Mouse (Mus musculus): ENCODE results near the gene H2-Eb1. TPM values are rescaled to one million over a fixed set of nuclear protein-coding genes. Genes with fewer than 3 reads are reported as not detected.
A peak's percentile ranks its signal among the peaks of the same experiment; 100 is the strongest.

Gene H2-Eb1
- polyA plus RNA-seq (2015; fragmentation: Nextera tagmentation; extraction: Ambion mirVana): 1.7 and 1.8 TPM in 2 replicates

GRCm38 (mm10) chr17:34305380-34306030, at the start of gene H2-Eb1:
Gene H2-Eb1, plus strand, starts transcription at chr17:34305867.
- H3K4me2 ChIP-seq: no peak within 1 kb of the TSS
- ATAC-seq (ENCODE audit: insufficient read depth): no peak
- no peaks in the 10 kb centered on the region for H3K36me3 ChIP-seq (replicated peaks)
- no peaks in the 10 kb centered on the region for H3K9me3 ChIP-seq (replicated peaks)
- H3K4me1 ChIP-seq (replicated peaks): peaks cover 5% of the 10 kb centered on the region; the same call in 1 of the 2 replicates
- no peak within 1 kb of the TSS for H3K27ac ChIP-seq (replicated peaks)
- no peak within 1 kb of the TSS for H3K9ac ChIP-seq
- H3K4me3 ChIP-seq (replicated peaks): no peak within 1 kb of the TSS
- H3K27me3 ChIP-seq: peaks cover 6% of the 10 kb centered on the region; the same call in 1 of the 2 replicates

DNA sequence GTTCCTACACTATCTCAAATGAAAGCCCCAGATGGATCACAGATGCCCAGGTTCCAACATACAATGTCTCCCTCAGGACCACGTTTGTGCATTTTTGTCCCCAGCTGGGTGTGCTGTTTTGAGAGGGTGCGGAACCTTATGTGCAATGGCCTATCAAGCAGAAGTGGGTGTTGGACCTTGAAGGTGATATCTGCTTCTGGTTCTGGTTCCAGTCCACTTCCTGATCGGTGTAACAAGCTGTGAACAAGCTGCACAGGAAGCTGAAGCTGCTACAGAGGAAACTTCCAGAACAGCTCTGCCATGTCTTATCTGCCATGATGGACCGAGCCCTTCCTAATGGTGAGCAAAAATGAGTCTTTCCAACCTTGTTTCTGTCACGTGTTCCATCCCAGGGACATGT, 49.2 kb upstream of the H2-Eb1 start:
- no peak overlapping the region for H3K4me2 ChIP-seq
- WGBS (ENCODE audit: insufficient replicate concordance): 61% methylated on average over 5 of the region's 5 CpGs
- no peak overlapping the region for H3K9ac ChIP-seq
- H3K9me3 ChIP-seq (replicated peaks): no peaks in the 10 kb centered on the region
- H3K27me3 ChIP-seq: peaks cover 20% of the 10 kb centered on the region
- H3K4me1 ChIP-seq (replicated peaks): no peaks in the 10 kb centered on the region
- no peak overlapping the region for H3K27ac ChIP-seq (replicated peaks)
- ATAC-seq (ENCODE audit: insufficient read depth): no peak
- no peak overlapping the region for H3K4me3 ChIP-seq (replicated peaks)
- H3K36me3 ChIP-seq (replicated peaks): no peaks in the 10 kb centered on the region

DNA sequence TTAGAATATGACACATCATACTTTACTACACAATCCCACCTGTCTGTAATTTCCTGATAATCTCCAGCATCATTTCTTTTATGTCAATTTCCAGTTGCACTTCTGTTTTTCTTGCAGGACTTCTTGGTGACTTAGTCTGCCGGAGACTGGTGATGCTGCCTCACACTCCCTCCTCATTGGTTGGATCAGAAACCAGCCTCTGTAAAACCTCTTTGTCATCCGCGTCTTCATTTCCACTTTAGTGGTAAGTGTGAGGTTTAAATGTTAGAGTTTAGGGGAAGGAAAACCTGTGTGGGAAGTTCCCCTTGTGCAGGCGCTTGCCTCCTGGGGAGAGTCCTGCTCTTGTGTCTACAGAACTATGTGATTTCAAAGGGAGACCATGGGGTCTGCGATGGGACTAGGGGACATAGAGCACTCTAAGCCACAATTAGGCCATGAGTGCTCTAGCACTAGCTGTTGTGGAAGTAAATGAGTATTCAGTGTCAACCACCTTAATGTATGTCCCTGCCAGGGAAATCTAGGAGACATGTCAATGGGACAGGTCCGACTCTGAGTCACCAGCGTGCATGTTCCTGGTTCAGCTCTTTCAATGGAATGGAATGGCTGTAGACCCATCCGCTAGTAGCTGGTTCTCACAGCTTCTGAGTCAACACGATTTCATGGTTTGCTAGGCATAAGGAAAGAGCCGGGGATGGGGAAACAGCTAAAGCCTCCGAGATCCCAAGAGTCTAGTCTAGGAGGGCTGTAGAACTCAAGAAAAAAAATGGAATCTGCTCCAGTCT, 47.9 kb upstream of the H2-Eb1 start, which contains the start of gene H2-Ab1:
Gene H2-Ab1 (plus strand): TSS at position 96 of the 782 bp plus-strand sequence.
- WGBS (ENCODE audit: insufficient replicate concordance): 44% methylated on average over 11 of the region's 11 CpGs
- no peak within 1 kb of the TSS for H3K4me2 ChIP-seq
- H3K27me3 ChIP-seq: peaks cover 31% of the 10 kb centered on the region
- H3K4me3 ChIP-seq (replicated peaks): no peak within 1 kb of the TSS
- no peak for ATAC-seq (ENCODE audit: insufficient read depth)
- H3K9me3 ChIP-seq (replicated peaks): no peaks in the 10 kb centered on the region
- no peak within 1 kb of the TSS for H3K27ac ChIP-seq (replicated peaks)
- no peaks in the 10 kb centered on the region for H3K36me3 ChIP-seq (replicated peaks)
- no peak within 1 kb of the TSS for H3K9ac ChIP-seq
- H3K4me1 ChIP-seq (replicated peaks): peaks cover under 1% of the 10 kb centered on the region; the same call in 1 of the 2 replicates

DNA sequence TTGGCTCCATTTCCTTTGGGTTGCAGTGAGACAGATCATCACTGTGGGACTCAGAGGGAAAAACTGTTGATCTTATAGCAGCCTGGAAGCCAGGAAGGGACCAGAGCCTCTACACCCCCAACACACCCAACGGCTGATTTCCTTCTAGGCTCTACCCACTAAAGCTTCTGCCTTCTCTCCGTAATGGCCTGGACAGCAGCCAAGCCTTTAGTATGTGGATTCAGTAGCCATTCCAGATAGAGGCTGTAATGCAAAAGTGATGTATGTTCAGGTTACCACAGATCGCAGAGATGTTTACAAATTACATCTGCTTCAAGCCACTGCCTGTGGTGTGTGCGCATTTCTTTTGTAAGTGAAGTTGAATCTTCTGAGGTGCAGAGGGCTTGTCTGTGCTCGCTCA, 45.1 kb upstream of the H2-Eb1 start:
- H3K36me3 ChIP-seq (replicated peaks): no peaks in the 10 kb centered on the region
- peaks cover 55% of the 10 kb centered on the region for H3K27me3 ChIP-seq
- ATAC-seq (ENCODE audit: insufficient read depth): no peak
- no peak overlapping the region for H3K27ac ChIP-seq (replicated peaks)
- H3K9ac ChIP-seq: no peak overlapping the region
- 62% methylated on average over 5 of the region's 5 CpGs for WGBS (ENCODE audit: insufficient replicate concordance)
- H3K4me3 ChIP-seq (replicated peaks): no peak overlapping the region
- no peak overlapping the region for H3K4me2 ChIP-seq
- no peaks in the 10 kb centered on the region for H3K9me3 ChIP-seq (replicated peaks)
- peaks cover 23% of the 10 kb centered on the region for H3K4me1 ChIP-seq (replicated peaks)

DNA sequence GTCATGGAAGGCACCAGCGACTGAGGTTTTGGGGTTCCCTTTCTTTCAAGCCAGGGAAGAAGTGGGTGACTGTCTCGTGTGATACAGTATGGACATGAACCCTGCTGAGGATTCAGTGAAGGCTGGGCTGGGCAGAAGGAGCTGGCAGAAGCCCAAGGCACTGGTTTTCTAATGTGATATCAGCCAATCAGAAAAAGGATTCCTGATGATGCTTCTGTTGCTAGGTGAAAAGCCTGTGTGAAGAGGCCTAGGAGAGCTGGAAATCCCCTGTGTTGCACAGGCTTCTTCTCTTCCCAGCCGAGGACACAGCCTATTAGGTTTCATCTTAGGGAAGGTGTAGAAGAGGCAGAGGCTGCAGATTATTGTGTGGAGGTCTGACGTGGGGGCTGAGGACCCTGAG, 44.2 kb upstream of the H2-Eb1 start:
- WGBS (ENCODE audit: insufficient replicate concordance): 24% methylated on average over 4 of the region's 4 CpGs
- no peak for ATAC-seq (ENCODE audit: insufficient read depth)
- Histone ChIP-seq H3K27ac (replicated peaks) (no peak overlapping the region), H3K27me3 (peaks cover 58% of the 10 kb centered on the region), H3K4me1 (replicated peaks) (peaks cover 23% of the 10 kb centered on the region), H3K4me2 (no peak overlapping the region), H3K36me3 (replicated peaks) (no peaks in the 10 kb centered on the region), H3K9me3 (replicated peaks) (no peaks in the 10 kb centered on the region), H3K9ac (no peak overlapping the region), H3K4me3 (replicated peaks) (no peak overlapping the region)

GRCm38 (mm10) chr17:34263068-34263467, 42.6 kb upstream of the H2-Eb1 start:
- H3K27me3 ChIP-seq: peaks cover 55% of the 10 kb centered on the region
- 3% methylated on average over 8 of the region's 8 CpGs for WGBS (ENCODE audit: insufficient replicate concordance)
- peak; percentile 40 for ATAC-seq (ENCODE audit: insufficient read depth)

DNA sequence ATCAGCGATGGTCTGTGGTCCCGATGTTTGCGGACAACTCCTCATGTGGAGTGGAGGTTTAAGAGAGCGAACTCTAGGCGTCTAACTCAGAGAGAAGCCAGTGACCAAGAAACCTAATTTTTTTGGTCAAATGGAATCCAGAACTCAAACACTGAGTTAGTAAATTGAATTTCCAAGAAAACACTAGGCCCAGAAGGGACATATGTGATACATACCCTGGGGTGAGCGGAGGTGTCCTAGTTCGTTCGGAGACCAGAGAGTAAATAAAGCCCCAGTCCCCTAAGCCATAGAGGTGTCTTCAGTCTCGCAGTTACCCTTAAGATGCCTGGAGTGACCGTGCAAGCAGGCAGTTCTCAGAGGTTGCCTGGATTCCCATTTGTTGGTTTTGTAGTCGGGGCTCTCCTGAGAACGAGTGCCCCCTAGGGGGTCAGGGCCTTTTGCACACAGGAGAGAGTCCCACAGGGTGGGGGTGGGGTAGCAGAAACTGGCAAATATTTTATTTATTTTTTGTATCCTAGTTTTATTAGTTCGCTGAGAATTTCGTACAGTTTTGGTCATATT, 41.8 kb upstream of the H2-Eb1 start:
- Histone ChIP-seq H3K27me3 (peaks cover 50% of the 10 kb centered on the region), H3K4me3 (replicated peaks) (peak overlapping the region; percentile 55), H3K36me3 (replicated peaks) (no peaks in the 10 kb centered on the region), H3K9ac (no peak overlapping the region), H3K4me1 (replicated peaks) (peaks cover 23% of the 10 kb centered on the region), H3K4me2 (peak overlapping the region; percentile 83), H3K27ac (replicated peaks) (no peak overlapping the region), H3K9me3 (replicated peaks) (no peaks in the 10 kb centered on the region)
- WGBS (ENCODE audit: insufficient replicate concordance): 7% methylated on average over 14 of the region's 14 CpGs
- no peak for ATAC-seq (ENCODE audit: insufficient read depth)

More at GRCm38 (mm10) chr17:34263068-34263467, 42.6 kb upstream of the H2-Eb1 start:
- H3K9ac ChIP-seq: no peak overlapping the region
- peaks cover 23% of the 10 kb centered on the region for H3K4me1 ChIP-seq (replicated peaks)
- H3K27ac ChIP-seq (replicated peaks): no peak overlapping the region
- H3K4me3 ChIP-seq (replicated peaks): peak overlapping the region; percentile 55
- H3K4me2 ChIP-seq: peak overlapping the region; percentile 83
- no peaks in the 10 kb centered on the region for H3K36me3 ChIP-seq (replicated peaks)
- no peaks in the 10 kb centered on the region for H3K9me3 ChIP-seq (replicated peaks)

DNA sequence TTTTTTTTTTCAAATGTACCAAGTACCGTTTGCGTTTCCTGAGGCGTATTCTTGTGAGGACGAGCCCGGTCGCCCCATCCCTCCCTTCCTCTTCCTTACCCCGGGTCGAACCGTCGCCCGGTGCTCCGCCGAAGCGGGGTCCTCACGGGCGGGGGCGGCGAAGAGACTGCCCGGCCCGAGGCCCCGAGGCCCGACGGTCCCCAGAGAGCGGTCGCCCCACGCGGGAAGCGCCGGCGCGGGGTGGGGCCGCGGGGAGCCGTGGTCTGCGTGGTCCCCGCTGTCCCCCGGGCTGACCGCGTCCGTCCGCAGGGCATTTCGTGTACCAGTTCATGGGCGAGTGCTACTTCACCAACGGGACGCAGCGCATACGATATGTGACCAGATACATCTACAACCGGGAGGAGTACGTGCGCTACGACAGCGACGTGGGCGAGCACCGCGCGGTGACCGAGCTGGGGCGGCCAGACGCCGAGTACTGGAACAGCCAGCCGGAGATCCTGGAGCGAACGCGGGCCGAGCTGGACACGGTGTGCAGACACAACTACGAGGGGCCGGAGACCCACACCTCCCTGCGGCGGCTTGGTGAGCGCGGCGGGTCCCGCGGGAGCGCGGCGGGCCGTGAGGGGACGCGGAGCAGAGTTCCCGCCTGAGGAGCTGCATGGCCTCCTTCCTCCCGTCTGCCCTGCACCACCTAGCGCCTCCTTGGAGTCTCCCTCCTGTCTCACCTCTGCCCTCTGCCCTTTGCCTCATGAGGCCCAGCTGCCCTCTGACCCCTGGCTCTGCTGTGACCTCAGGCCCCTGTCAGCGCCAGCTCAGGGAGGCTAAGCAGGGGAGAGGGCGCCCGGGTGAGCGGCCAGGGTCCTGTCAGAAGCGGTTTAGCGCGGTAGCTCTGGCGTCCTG, 41.0 kb upstream of the H2-Eb1 start:
- H3K4me3 ChIP-seq (replicated peaks): peak overlapping the region; percentile 55
- no peak overlapping the region for H3K27ac ChIP-seq (replicated peaks)
- H3K27me3 ChIP-seq: peaks cover 44% of the 10 kb centered on the region
- ATAC-seq (ENCODE audit: insufficient read depth): peak; percentile 45; the same call in 1 of the 2 replicates
- no peaks in the 10 kb centered on the region for H3K9me3 ChIP-seq (replicated peaks)
- 1% methylated on average over 93 of the region's 93 CpGs for WGBS (ENCODE audit: insufficient replicate concordance)
- H3K4me2 ChIP-seq: peak overlapping the region; percentile 83
- no peak overlapping the region for H3K9ac ChIP-seq
- no peaks in the 10 kb centered on the region for H3K36me3 ChIP-seq (replicated peaks)
- H3K4me1 ChIP-seq (replicated peaks): peaks cover 23% of the 10 kb centered on the region

- WGBS (ENCODE audit: insufficient replicate concordance): 46% methylated on average over 2 of the region's 2 CpGs
Observed at GRCm38 (mm10) chr17:34268262-34268661, 37.4 kb upstream of the H2-Eb1 start.

DNA sequence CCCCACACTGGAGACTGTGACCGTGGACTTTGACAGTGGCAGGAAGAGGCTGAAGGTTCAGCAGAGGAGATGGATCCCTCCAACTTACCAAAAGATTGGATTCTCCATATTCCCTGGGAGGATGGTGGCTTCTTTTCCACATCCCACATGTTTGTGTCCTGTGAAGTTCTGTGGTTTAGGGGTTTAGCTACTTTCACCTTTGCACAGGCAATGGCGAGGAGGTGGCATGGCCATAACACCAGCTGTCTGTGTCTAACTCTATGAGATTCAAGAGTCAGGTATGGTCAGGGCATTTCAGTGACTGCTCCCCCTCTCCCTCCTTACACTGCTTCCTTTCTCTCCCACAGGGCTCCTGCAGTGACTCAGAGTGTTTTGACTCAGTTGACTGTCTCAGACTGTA, 36.9 kb upstream of the H2-Eb1 start:
- WGBS (ENCODE audit: insufficient replicate concordance): 78% methylated on average over 2 of the region's 2 CpGs
- ATAC-seq (ENCODE audit: insufficient read depth): no peak

More at GRCm38 (mm10) chr17:34268262-34268661, 37.4 kb upstream of the H2-Eb1 start:
- Histone ChIP-seq H3K27me3 (peaks cover 28% of the 10 kb centered on the region), H3K4me3 (replicated peaks) (no peak overlapping the region), H3K27ac (replicated peaks) (no peak overlapping the region), H3K4me1 (replicated peaks) (peaks cover 18% of the 10 kb centered on the region), H3K9ac (no peak overlapping the region), H3K9me3 (replicated peaks) (no peaks in the 10 kb centered on the region), H3K36me3 (replicated peaks) (no peaks in the 10 kb centered on the region), H3K4me2 (no peak overlapping the region)
- no peak for ATAC-seq (ENCODE audit: insufficient read depth)

More for the DNA sequence above, 36.9 kb upstream of the H2-Eb1 start:
- Histone ChIP-seq H3K4me1 (replicated peaks) (peaks cover 13% of the 10 kb centered on the region), H3K4me3 (replicated peaks) (no peak overlapping the region), H3K36me3 (replicated peaks) (no peaks in the 10 kb centered on the region), H3K27ac (replicated peaks) (no peak overlapping the region), H3K9ac (no peak overlapping the region), H3K4me2 (no peak overlapping the region), H3K27me3 (peaks cover 23% of the 10 kb centered on the region), H3K9me3 (replicated peaks) (no peaks in the 10 kb centered on the region)

Data from liver, embryonic 15.5 days (tissue).